Mouse (Mus musculus) right cerebral cortex, adult 18-20 months (tissue): ENCODE measurements around the gene Uba1y.
"Not testable (repeated sequence)": the region's sequence is repeated elsewhere in the genome, so short reads cannot be mapped to it uniquely, and the experiment has no call there.

Experiments
- DNase-seq: peaks from one replicate; pipeline ENCODE4 v3.0.0; 2022; ENCODE audit warnings: mixed read lengths

Gene Uba1y

GRCm38 (mm10) chrY:818396-818795, at the start of gene Uba1y:
Gene Uba1y (plus strand): TSS chrY:818649.
- no peak for DNase-seq

GRCm38 (mm10) chrY:797309-797708, 21.1 kb upstream of the Uba1y start, which contains the start of gene Zfy1:
Gene Zfy1 (minus strand): TSS chrY:797409.
- DNase-seq, result not testable (repeated sequence)

- DNase-seq, result peak; percentile 0
These were observed 9.3 kb upstream of the Uba1y start for GRCm38 (mm10) chrY:808991-809661.

DNA sequence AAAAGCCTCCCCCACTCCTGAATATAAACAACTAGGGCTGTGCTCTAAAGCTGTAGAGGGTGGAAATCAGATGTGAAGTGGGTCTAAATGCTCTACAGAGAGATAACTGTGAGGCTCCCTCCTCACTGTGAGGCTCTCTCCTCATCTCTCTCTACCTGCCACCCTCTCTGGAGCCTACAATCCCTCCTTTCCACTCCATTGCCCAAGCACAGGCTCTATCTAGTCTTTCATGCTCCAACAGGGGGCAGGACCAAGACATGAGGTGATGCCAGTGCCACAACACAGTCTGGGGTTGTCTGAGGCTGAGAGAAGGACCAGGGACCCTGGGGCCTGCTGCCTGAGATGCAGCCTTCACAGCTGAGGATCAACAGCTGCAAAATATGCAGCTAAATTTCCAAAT, 54.0 kb downstream of the Uba1y start:
- no peak for DNase-seq

- peak; percentile 0 for DNase-seq
These were observed 54.6 kb downstream of the Uba1y start for GRCm38 (mm10) chrY:872855-873549.
